Mouse (Mus musculus) ES-Bruce4 (cell line): ENCODE data around the gene Flad1. TPM values are rescaled to one million over a fixed set of nuclear protein-coding genes. Genes with fewer than 3 reads are reported as not detected.
A peak's percentile ranks its signal among the peaks of the same experiment; 100 is the strongest.

ENCODE experiments used
- H3K27ac ChIP-seq: 2 replicates; pipeline ENCODE4 v1.5.1; 2012; ENCODE audit warnings: low read length, inconsistent platforms; ENCODE audit not compliant: insufficient read depth
- H3K27me3 ChIP-seq: 2 replicates; pipeline ENCODE4 v1.6.1; 2012; ENCODE audit warnings: mild to moderate bottlenecking, low read length, inconsistent platforms; ENCODE audit not compliant: control insufficient read depth, poor library complexity, insufficient read depth, severe bottlenecking
- H3K36me3 ChIP-seq: 2 replicates; pipeline ENCODE4 v1.6.1; 2012; ENCODE audit warnings: inconsistent platforms, mild to moderate bottlenecking, low read length, moderate library complexity; ENCODE audit not compliant: control insufficient read depth, poor library complexity, insufficient read depth, severe bottlenecking
- H3K4me1 ChIP-seq: one replicate; pipeline ENCODE4 v1.8.1; 2011; ENCODE audit warnings: low read length; ENCODE audit not compliant: control insufficient read depth, insufficient read depth
- H3K4me3 ChIP-seq: 2 replicates; pipeline ENCODE4 v1.5.1; 2011; ENCODE audit warnings: low read depth, mild to moderate bottlenecking, low read length
- H3K9ac ChIP-seq: 2 replicates; pipeline ENCODE4 v1.6.1; 2012; ENCODE audit warnings: low read depth, mild to moderate bottlenecking, inconsistent platforms; ENCODE audit not compliant: poor library complexity, severe bottlenecking
- H3K9me3 ChIP-seq: replicated peaks from 2 replicates; pipeline ENCODE4 v1.6.1; 2012; ENCODE audit warnings: mild to moderate bottlenecking, low read length, inconsistent platforms; ENCODE audit not compliant: control insufficient read depth, poor library complexity, insufficient read depth, severe bottlenecking
- CTCF ChIP-seq: IDR thresholded peaks from one replicate; pipeline ENCODE4 v1.8.1; 2011; ENCODE audit warnings: low read depth, low read length
- EP300 ChIP-seq: IDR thresholded peaks from 2 replicates; pipeline ENCODE4 v1.6.1; 2011; ENCODE audit warnings: low read depth, low read length; ENCODE audit not compliant: insufficient read depth
- POLR2A ChIP-seq: IDR thresholded peaks from one replicate; pipeline ENCODE4 v1.8.1; 2011; ENCODE audit warnings: low read length; ENCODE audit not compliant: insufficient read depth
- polyA plus RNA-seq: library from polyadenylated mRNA; stranded (reverse); fragments of >200 nt; gene quantifications from 2 replicates; pipeline ENCODE4 v1.2.4, GENCODE M21; 2011; ENCODE audit warnings: low read depth; ENCODE audit not compliant: missing spikeins, insufficient read depth, insufficient read length

Flad1 gene
- polyA plus RNA-seq, 1 experiment, result 25.1 TPM

DNA sequence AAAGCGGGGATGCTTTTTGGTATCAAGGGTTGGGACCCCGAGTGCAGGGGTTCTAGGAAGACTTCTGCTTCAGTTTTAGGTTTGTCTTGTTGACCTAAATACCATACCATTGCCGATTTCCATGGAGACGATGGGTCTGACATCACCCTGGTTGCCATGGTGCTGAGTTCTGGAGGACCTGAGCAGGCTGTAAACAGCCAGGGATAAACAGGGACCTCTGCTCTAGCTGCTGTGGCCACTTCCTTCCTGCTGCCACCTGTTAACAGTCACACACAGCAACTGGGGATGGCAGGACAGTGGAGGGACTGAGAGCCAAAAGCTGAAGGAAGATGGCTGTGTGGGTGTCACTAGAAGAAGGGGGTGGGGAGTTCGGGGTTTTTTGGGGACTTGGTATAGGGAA lies 25.6 kb upstream of the Flad1 start:
- peak overlapping the region; percentile 48 for H3K4me3 ChIP-seq
- no peak for TF ChIP-seq EP300
- no peak for TF ChIP-seq POLR2A
- TF ChIP-seq CTCF, result no peak
- H3K4me1 ChIP-seq, result peaks cover 5% of the 10 kb centered on the region
- no peaks in the 10 kb centered on the region for H3K27me3 ChIP-seq
- peak overlapping the region; percentile 86 for H3K27ac ChIP-seq
- no peaks in the 10 kb centered on the region for H3K9me3 ChIP-seq
- peak overlapping the region; percentile 68 for H3K9ac ChIP-seq
- H3K36me3 ChIP-seq, result peaks cover 10% of the 10 kb centered on the region

DNA sequence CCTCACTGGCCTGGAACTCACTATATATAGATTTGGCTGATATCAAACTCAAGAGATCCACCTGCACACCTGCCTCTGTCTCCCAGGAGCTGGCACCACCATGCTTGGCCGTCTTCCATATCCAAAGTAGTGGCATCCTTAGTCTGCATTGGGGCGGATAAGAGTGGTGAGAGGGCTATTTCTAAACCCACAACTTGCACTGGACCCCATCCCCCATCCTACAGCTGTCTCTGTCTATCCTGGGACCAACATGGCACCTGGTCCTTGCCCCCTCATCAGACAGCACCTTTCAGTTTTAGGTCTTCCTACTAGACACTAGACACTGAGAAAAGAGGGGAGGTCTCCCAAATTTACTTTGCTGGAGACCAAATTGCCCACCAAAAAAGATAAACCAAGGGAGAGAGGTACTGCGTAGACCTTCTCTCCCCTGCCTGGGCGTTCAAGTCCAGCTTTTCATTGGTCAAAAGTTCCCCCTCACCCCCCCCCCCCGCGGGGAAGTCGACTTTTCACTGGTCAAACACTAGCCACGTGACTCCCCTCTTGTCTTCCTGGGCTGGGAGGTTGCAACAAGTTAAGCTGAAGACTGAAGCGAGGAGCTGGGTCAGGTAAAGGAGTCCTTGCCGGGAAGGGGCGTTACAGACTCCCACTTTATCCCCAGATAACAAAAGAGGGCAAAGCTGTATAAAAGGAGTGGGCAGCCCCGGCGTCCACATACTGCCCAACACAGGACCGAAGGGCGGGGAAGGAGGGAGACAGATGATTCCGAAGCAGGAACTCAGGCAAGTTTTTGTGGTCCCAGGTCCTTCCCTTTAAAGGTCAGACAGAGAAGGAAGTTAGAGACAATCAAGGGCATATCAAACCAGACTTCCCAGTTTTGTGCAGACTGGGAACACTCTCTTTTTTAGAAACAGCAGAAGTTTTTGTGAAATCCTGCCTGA lies 24.8 kb upstream of the Flad1 start, which contains the start of gene Pbxip1:
Pbxip1 (plus strand) TSS at position 531 of the 938 bp plus-strand sequence.
- H3K4me3 ChIP-seq, result peak within 1 kb of the TSS; percentile 88
- peak within 1 kb of the TSS; percentile 68 for H3K9ac ChIP-seq
- TF ChIP-seq POLR2A, result no peak
- no peak for TF ChIP-seq CTCF
- TF ChIP-seq EP300, result no peak
- H3K36me3 ChIP-seq, result peaks cover 10% of the 10 kb centered on the region
- no peaks in the 10 kb centered on the region for H3K27me3 ChIP-seq
- H3K4me1 ChIP-seq, result peaks cover 5% of the 10 kb centered on the region
- no peaks in the 10 kb centered on the region for H3K9me3 ChIP-seq
- peak within 1 kb of the TSS; percentile 86 for H3K27ac ChIP-seq

DNA sequence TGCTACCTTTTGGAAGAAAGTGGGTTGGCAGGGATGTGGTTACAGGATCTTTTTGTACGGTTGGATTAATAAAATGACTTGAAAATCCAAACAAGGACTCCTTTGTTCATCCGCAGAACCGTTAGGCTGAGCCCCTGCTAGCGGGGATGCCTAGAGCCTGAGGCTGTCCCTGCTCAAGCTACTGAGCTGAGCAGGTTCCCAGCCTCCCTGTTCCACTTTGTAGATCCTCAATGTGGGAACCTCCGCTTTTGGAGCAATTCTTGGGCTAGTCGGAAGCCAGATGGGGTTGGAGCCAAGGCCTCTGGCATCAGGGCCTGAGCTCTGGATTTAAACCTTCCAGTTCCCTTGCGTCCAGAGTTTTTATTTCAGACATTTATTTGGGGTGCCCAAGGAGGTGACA lies 23.4 kb upstream of the Flad1 start:
- H3K36me3 ChIP-seq, result peaks cover 10% of the 10 kb centered on the region
- 0 out of 2 replicates have a peak overlapping the region, but pooled peaks have one; percentile 7 for H3K27ac ChIP-seq
- no peak for TF ChIP-seq EP300
- no peak for TF ChIP-seq CTCF
- TF ChIP-seq POLR2A, result no peak
- H3K9ac ChIP-seq, result no peak overlapping the region
- H3K9me3 ChIP-seq, result no peaks in the 10 kb centered on the region
- no peak overlapping the region for H3K4me3 ChIP-seq
- peaks cover 5% of the 10 kb centered on the region for H3K4me1 ChIP-seq
- no peaks in the 10 kb centered on the region for H3K27me3 ChIP-seq

DNA sequence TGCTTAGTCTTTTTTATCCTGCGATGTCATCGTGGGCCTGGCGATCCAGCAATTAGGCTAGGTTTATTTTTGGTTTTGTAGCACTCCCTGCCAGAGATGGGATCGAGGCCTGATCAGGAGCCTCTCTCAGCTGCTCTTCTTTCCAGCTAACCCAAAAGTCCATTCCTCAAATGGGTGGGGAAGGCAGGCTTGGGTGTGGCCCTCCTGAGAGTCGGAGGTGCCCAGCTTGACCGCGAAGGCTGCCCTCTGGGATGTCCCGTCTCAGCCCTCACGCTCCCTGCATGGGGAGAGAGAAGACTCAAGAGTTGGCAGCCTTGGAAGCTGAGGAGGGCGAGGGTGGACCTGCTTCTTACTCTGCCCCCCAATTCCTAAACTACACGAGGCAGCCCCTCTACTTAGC lies 22.9 kb upstream of the Flad1 start:
- no peak for TF ChIP-seq CTCF
- no peak for TF ChIP-seq POLR2A
- TF ChIP-seq EP300, result 0 out of 2 replicates have a peak, but pooled peaks have one; percentile 25
- Histone ChIP-seq H3K9me3 (no peaks in the 10 kb centered on the region), H3K9ac (no peak overlapping the region), H3K27ac (peak overlapping the region; percentile 7; the same call in 1 of the 2 replicates), H3K4me3 (no peak overlapping the region), H3K36me3 (peaks cover 10% of the 10 kb centered on the region), H3K4me1 (peaks cover 5% of the 10 kb centered on the region), H3K27me3 (no peaks in the 10 kb centered on the region)

DNA sequence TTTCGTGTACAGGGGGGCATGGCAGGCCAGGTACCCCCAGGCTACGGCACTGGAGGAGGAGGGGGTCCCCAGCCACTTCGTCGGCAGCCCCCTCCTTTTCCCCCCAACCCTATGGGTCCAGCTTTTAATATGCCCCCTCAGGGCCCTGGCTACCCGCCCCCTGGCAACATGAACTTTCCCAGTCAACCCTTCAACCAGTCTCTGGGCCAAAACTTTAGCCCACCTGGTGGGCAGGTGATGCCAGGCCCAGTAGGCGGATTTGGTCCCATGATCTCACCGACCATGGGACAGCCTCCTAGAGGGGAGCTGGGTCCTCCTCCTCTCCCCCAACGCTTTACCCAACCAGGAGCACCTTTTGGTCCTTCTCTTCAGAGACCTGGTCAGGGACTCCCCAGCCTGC lies 20.9 kb upstream of the Flad1 start:
- TF ChIP-seq CTCF (no peak), EP300 (no peak), POLR2A (no peak)
- peaks cover 5% of the 10 kb centered on the region for H3K4me1 ChIP-seq
- no peak overlapping the region for H3K27ac ChIP-seq
- H3K9me3 ChIP-seq, result no peaks in the 10 kb centered on the region
- no peak overlapping the region for H3K9ac ChIP-seq
- H3K4me3 ChIP-seq, result no peak overlapping the region
- peaks cover 15% of the 10 kb centered on the region for H3K36me3 ChIP-seq
- H3K27me3 ChIP-seq, result no peaks in the 10 kb centered on the region
